Mouse (Mus musculus): ENCODE results near the gene Sart1. TPM values are rescaled to one million over a fixed set of nuclear protein-coding genes. Genes with fewer than 3 reads are reported as not detected.

Sart1 gene
- total RNA-seq, 2 experiments from 2014 or later = 28.0 to 39.0 TPM

DNA sequence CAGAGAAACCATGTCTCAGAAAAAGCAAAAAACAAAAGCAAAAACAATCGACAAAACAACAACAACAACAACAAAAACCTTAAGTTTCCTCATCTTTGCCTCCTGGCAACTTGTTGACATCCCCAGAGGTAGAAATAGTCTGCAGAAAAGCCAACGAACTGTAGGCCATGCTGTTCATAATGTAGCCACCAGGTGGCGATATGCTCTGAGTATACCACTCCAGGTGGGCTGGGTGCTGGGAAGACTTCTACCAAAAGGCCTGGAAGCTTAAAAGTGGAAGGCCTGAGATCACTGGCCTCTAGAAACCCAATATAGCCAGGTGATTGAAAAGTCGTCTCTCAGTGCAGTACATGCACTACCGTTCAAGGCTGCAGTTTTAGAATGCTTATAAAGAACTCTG is 50.5 kb downstream of the Sart1 start:
- intact Hi-C loops (cut with DNase I; ENCODE audit: low total_unique reads) = no loop called here
- DNase-seq = peak; percentile 77

DNA sequence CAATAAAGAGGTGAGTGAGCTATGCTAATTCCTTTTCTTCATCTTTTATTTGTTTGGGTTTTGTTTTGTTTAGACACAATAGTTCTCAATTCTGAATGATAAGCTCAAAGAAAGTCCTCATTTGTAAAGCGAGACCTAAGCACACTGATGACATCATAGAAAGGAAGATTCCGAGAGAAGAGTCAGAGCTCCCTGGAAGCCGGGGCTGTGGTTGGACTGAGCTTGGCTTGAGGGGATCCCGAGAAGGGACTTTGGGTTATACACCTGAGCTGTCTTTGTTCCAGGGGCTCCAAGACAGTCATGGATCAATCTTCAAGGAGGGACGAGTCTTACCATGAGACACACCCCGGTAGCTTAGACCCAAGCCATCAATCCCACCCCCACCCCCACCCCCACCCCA is 53.1 kb downstream of the Sart1 start, which contains the start of gene Catsper1:
Gene Catsper1, plus strand, starts transcription at position 301 of the 400 bp plus-strand sequence.
- DNase-seq = no peak
- intact Hi-C loops (cut with DNase I; ENCODE audit: low total_unique reads) = no loop called here

DNA sequence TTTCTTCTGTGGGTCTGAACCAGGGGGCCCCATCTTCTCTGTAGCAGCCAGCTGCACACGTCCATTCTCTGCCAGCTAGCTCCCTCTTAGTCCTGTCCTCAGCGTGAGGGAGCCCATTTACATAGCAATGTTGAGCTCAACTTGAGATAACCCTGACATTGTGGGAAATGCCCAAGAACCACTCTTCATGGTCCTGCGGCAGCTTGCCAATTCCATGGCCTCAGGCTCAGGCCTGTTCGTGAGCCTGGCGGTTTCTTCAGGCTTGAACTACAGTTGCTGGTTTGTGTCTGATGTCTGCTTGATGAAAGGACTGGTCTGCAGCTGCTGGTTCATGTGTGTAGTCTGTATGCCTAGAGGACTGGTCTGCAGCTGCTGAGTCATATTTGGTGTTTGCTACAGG is 53.8 kb downstream of the Sart1 start:
- no peak for DNase-seq
- intact Hi-C loops (cut with DNase I; ENCODE audit: low total_unique reads) = no loop called here

DNA sequence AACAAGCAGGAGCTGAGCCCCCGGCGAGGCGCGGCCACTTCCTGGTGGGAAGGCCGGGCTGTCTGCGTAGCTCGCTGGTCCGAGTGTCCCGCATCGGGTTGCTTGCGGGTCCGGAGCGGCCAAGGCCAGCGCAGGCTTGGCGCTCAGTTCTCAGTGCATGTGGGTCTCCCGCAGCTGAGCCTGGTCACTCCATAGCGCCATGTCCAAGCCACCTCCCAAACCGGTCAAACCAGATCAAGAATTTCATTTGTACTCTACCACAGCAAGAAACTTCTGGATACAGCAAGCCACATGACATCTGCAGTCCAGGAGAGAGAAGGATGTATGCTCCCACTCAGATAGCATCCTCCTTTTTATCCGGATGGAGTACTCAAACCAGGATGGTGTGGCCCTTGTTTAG is 60.5 kb downstream of the Sart1 start:
- DNase-seq = no peak
- intact Hi-C loops (cut with DNase I; ENCODE audit: low total_unique reads) = no loop called here

Other genes with a start within 250 kb of the Sart1 start
- 1 to 10 TPM; 6.7 to 7.7 TPM for gene Pacs1, start 115.6 kb downstream of the Sart1 start, total RNA-seq (2021)
- 10 to 100 TPM; 72.1 to 72.6 TPM for gene Sf3b2, start 93.2 kb downstream of the Sart1 start, total RNA-seq (2021)
- under 1 TPM in 1 of 2 experiments, not detected in 1; 0.16 TPM for gene Gal3st3, start 90.4 kb downstream of the Sart1 start, total RNA-seq (2021)
- gene Catsper1, start 53.0 kb downstream of the Sart1 start, total RNA-seq (2021) = not detected
- 1 to 10 TPM; 7.1 to 7.4 TPM for gene Cst6, start 39.1 kb downstream of the Sart1 start, total RNA-seq (2021)
- 10 to 100 TPM; 11.4 to 13.1 TPM for gene Eif1ad, start 22.0 kb downstream of the Sart1 start, total RNA-seq (2021)
- gene Banf1, start 21.5 kb downstream of the Sart1 start, total RNA-seq (2021) = 100 to 1,000 TPM; 123 to 126 TPM
- gene Tsga10ip, start 13.8 kb upstream of the Sart1 start, total RNA-seq (2021) = under 1 TPM; 0.58 to 0.70 TPM
- 100 to 1,000 TPM; 550 to 558 TPM for gene Drap1, start 36.3 kb upstream of the Sart1 start, total RNA-seq (2021)
- gene AI837181, start 36.4 kb upstream of the Sart1 start, total RNA-seq (2021) = 10 to 100 TPM; 45.1 to 48.4 TPM
- gene Fosl1, start 58.8 kb upstream of the Sart1 start, total RNA-seq (2021) = not detected
- gene Ccdc85b, start 69.2 kb upstream of the Sart1 start, total RNA-seq (2021) = 1 to 10 TPM; 6.4 to 7.2 TPM
- 10 to 100 TPM; 42.0 to 44.8 TPM for gene Fibp, start 71.9 kb upstream of the Sart1 start, total RNA-seq (2021)
- not detected for gene Ctsw, start 79.8 kb upstream of the Sart1 start, total RNA-seq (2021)
- 10 to 100 TPM; 14.8 to 21.3 TPM for gene Efemp2, start 85.3 kb upstream of the Sart1 start, total RNA-seq (2021)
- 10 to 100 TPM; 23.5 to 27.0 TPM for gene Mus81, start 99.7 kb upstream of the Sart1 start, total RNA-seq (2021)
- gene Cfl1, start 101.8 kb upstream of the Sart1 start, total RNA-seq (2021) = 100 to 1,000 TPM; 172 to 240 TPM
- under 1 TPM; 0.41 to 0.82 TPM for gene 1700020D05Rik, start 115.1 kb upstream of the Sart1 start, total RNA-seq (2021)
- gene Snx32, start 121.8 kb upstream of the Sart1 start, total RNA-seq (2021) = 1 to 10 TPM; 5.7 to 6.5 TPM
- not detected for gene Ovol1, start 171.9 kb upstream of the Sart1 start, total RNA-seq (2021)
- 1 to 10 TPM; 1.8 to 2.4 TPM for gene Ap5b1, start 179.3 kb upstream of the Sart1 start, total RNA-seq (2021)
- 10 to 100 TPM; 39.1 to 46.1 TPM for gene Rnaseh2c, start 213.2 kb upstream of the Sart1 start, total RNA-seq (2021)
- 10 to 100 TPM; 22.0 to 25.9 TPM for gene Kat5, start 221.5 kb upstream of the Sart1 start, total RNA-seq (2021)
- 10 to 100 TPM; 17.1 to 21.9 TPM for gene Rela, start 248.8 kb upstream of the Sart1 start, total RNA-seq (2021)

Data from gastrocnemius, postnatal 14 days (tissue).